Mouse (Mus musculus) frontal cortex, postnatal 14 days (tissue): ENCODE measurements at regions not wholly inside any gene's neighbourhood (a gene's known extent, or its start where the extent isn't known, plus 50 kb on each side); places are given as distances from the start of the nearest gene placed in this dataset.

ENCODE experiments used
- DNase-seq, 2 experiments: peaks; one replicate each; pipeline ENCODE4 v3.0.0; 2022; ENCODE audit warnings: low spot score in 2 of 2

DNA sequence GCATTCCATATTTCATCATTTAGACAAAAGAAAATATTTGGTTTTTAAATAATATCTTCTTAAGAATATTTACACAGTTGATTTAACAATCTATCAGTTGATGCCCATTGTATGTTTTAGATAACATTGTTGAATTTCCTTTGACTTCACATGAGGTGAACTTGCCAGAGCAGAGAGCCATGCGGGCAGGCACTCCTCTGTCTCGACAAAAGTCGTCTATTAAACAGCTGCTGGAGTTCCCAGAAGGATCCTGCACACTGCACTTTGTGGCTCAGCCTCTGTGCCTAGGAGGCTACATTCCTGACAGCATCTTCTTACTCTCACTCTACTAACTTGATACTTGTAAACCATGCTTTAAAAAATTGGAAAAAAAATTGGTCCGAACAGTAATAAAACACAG, 221.7 kb upstream of the Pde3a start:
- DNase-seq, result no peak

DNA sequence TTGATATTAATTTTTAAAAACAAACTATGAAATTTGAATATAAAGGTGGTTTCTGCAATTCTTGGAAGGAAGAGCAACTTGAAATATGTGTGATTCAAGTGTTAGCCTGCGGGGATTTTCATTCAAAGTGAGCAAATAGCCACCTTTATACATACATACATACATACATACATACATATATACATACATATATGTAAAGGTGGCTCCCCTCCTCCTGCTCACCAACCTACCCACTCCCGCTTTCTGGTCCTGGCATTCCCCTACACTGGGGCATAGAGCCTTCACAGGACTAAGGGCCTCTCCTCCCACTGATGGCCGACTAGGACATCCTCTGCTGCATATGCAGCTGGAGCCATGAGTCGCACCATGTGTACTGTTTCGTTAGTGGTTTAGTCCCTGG, 221.3 kb upstream of the Pde3a start:
- no peak for DNase-seq

DNA sequence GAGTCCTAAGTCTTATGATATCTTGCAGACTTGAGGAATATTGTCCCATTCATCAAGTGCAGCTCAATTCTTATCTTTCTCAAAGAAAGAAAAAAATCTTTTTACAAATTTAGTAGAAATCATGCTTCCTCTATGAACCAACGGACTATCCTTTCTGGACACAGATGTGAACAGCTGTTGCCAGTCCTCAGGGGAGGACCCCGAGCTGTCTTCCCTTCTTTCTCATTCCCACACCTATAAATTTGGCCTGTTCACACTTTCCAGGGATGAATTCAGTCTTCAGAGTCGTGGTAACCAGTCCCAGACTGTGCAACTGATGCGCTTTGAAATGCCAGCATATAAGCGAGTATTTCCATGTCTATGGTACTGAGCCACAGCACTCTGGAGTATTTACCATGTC, 214.2 kb upstream of the Pde3a start:
- no peak for DNase-seq

DNA sequence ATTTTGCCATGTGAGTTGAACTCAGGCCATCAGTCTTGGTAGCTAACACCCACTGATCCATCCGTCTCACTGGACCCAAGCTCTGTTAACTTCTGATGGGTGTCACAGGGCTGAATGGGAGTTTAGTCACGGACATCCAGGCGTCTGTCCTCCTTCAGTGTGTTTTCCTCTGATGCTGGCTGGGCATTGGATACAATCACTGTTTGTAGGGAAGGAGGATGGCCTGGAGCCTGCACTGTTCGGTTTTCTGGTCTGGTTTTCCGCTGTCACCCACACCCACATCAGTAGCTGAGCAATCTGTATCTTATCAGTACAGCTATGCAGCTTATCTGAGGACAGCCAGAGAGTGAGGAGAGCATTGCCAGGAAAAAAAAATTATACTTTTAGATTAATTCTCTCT, 207.7 kb upstream of the Pde3a start:
- DNase-seq, result no peak

DNA sequence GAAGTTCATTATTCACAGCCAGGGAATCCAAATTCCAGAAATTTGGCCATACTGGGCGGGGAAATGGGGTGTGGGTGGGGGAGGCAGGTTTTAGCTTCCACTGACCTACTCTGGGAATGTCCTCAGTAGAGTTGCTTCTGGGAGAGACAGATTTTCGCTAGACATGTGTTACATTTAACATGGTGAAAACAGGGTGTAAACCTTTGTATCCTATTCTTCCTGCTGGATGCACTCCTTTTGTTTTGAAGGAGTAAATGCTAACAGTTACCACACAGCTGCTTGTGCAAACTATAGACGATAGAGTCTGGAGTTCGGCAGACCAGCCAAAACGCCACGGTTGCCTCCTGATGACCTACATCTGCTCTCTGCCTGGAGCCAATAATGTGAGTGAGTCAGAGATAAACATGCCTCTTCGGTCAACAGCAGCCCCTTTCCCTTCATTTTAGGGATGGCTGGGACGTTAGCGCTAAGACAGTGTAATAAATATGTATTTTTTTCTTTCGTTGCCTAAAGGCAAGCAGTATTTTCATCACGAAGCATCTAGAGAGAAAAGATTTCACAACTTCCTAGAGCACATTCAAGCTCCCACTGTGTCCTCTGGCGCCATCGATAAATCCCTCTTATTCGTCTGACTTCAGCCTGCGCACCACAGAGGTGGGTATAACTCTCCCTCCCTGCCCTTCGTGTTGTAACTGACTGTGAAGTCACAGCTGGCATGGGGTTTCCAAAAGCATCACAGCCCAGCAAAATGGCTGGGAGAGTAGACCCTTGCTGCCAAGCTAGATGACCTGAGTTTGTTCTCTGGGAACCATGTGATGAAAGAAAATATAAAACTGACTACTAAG, 207.1 kb upstream of the Pde3a start:
- no peak for DNase-seq

DNA sequence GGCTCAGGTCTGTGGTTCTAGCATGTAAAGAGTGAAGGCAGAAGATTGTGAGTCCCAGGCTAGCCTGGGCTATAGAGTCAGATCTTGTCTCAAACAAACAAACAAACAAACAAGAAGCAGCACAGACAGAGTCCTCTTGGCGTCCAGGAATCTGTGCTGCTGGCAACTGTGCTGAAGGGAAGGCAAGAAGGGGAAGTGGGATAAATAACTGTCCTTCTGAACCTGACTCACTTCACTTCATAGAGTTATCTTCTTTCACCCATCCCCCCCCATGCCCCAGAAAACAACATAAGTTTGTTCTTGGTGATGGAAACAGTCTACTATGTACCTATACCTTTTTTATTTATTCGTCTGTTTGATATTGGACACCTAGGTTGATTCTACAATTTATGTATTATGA, 200.8 kb upstream of the Pde3a start:
- DNase-seq, result no peak

DNA sequence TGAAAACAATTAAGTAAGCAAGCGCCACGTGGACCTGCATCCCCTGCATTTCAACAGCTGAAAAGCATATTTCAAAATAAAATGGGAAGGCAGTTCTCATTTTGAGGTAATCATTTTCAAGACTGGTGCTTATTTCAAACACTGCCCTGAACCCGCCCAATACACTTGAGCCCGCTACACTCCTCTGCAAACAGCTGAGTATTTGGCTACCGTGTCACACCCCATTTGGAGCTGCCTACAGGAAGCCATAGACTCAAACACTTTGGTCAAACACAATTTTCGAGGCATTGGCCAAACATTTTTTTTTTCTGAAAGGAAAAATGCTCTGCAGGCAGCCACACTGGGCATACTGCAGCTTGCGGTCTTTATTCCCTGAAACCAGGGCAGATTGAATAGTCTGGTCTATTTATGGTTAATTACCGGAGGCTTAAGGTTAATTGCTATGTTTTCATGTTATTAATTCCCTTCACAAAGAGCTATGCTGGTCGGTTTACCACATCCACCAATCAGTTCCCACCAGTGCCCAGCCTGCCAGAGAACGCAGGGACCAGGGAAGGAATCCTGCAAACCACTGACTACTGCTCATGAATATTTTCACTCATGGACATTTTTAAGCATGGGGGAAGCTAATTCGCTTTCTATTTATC, 198.9 kb upstream of the Pde3a start:
- no peak for DNase-seq

DNA sequence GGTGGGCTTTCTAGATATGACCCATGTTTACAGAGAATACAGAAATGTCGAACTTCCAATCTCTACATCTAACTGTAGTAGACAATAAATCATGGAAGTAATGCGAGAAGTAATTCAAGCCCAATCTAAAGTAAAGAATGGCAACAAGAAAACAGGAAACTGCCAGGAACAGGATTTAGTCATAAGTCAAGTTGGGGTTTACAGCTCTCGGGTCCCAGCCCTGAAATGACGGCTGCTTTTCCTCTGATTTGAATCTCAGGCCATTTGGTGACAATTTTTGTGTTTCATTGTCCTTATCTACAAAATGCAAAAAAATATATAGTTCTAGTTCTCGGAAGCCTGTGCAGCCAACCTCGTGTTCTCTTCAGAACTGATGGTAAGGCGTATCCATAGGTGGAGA, 195.0 kb upstream of the Pde3a start:
- no peak for DNase-seq

DNA sequence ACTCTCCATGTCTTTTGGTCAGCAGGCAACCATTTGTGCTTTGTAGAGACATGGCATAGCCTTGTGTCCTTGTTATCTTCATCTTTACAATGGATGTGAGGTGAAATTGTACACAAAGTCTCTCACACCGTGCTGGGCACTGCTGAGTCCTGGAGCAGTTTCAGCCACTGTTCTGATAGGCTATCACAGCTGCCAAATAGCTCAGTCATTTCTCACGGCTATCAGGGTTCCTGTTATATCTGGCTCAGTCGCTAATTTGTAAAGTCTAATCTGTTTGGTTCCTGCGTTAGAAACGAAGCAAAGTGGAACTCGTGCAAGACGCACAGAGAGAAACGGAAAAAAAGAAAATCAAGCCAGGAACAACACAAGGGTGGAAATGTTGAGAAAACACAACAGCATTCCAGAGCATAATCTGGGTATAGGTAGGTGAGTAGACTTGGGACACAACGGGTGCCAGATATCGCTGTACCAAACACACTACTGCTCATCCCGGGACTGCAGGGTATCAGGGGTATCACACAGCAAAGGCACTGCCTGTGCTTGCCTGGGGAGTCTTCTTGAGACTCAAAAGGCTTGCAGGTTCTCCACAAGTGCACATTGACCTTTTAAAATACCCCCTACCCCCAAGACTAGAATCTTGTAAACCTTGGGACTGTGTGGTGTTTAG, 189.7 kb upstream of the Pde3a start:
- DNase-seq, result no peak

DNA sequence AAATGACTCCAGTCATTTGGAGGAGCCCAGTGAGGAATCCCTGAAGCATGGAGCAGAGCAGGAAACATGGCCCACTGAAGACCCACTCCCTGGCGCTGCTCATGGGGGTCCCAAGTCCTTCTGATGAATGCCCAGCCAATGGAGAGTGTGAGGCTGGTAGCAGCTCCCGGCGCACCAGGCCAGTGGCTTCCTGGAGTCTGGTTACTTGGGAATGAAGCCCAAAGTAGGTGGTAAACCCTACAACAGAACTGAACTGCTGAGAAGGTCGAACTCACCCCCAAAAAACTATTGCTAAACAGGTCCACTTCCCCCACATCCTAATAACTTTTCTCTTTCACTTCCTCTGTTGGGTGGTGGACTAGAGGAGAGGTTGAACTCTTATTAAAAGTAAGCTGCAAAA, 183.3 kb upstream of the Pde3a start:
- DNase-seq, result no peak

DNA sequence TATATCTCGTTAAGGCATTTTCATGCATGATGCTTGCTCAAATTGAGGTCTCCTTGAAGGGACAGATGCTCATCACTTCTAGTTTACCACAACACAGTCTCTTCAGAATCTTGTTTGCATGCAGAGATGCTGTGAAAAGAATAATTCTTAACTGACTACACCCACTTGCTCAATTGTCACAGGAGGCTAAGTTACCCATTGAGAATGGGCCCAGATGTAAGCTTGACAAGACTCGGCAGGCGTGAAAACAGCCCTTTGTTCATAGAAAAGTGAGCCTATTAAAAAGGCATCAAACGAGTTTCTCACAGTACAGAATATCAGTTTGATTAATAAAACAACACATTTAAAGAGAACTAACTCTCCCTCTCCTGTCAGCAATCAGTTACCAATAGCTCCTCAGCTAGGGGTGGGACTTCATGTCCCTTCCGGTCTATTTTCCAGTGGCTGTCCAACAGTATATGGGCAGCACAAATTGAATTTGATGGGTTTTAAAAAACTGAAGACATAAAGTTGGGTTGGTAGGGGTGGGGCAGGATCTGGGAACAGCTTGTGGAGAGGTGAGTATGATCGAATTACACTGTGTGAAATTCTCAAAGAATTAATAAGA, 180.1 kb upstream of the Pde3a start:
- DNase-seq, result no peak

DNA sequence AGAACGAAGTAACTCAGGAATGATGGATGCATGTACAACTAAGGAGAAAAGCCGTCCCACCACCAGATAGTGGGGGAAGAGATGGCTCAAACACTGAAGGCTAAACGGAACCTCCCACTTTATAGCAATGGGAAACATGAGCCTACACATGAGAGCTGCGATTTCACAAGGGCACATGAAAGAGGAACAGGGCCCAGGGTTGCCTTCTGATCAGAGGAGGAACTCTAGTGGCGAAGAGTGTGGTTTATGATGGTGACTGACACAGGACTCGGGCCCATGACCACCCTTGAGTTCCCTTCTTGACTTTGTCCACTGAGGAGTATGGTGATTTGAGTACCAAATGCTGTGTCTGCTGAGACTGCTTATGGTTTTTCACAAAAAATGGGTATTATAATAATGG, 179.2 kb upstream of the Pde3a start:
- DNase-seq, result no peak

DNA sequence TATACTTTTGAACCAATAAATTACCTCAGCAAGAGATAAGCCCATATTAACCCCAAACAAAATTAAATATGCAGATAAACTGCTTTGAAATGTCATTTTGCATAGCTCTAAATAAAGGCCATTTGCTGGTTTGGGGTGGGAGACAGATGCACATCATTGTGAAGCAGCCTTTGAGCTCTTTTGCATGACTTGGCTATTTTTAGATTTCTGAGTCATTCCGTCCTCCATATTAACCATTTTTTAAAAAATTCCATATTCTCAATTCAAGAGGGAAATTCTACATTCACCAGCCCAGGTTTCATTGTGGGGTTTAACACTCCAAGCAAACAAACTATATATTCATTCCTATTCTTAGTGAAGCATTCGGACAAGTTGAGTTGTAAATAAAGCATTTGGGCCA, 177.6 kb upstream of the Pde3a start:
- no peak for DNase-seq

DNA sequence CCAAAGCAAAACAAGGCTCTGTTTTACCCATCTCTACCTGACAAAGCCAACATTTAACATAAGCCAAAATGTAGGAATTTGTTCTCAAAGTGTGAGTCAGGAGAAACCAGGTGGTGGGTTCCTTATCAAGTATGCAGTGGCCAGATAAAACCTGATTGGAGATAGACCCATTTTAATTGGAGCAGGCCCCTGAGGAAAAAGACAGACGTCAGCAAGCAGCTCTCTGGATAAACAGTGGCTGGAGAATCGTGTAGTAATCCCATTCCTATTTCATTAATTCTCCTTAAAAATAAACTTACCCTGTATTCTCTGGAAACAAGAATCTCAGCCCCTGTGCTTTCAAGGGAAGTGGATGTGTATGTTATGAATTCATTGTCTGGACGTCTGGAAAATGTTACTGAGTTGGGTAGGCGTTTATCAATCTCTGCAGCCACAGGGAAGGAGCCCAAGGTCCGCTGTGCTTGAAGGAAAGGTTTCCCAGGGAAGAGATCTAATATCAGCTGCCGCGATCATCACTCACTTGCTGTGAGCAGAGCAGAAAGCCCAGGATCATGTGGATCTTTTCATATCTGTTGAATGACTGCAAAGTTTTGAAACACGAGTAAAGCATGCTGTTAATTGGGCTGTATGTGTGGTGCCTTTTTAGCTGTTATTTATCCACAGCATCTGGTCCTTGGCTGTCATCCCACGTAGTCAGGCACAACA, 157.8 kb upstream of the Pde3a start:
- DNase-seq, result no peak

DNA sequence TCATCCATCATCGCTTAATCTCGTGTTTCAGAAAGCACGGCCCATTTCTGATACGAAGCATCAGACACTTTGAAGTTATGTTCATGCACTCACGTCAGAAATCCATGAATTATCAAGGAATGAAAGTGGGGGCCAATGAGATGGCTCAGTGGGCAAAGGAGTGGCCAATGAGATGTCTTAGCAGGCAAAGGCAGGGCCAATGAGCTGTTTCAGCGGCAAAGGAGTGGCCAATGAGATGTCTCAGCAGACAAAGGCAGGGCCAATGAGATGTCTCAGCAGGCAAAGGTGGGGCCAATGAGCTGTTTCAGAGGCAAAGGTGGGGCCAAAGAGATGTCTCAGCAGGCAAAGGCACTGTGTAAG, 157.3 kb upstream of the Pde3a start:
- DNase-seq, result no peak

DNA sequence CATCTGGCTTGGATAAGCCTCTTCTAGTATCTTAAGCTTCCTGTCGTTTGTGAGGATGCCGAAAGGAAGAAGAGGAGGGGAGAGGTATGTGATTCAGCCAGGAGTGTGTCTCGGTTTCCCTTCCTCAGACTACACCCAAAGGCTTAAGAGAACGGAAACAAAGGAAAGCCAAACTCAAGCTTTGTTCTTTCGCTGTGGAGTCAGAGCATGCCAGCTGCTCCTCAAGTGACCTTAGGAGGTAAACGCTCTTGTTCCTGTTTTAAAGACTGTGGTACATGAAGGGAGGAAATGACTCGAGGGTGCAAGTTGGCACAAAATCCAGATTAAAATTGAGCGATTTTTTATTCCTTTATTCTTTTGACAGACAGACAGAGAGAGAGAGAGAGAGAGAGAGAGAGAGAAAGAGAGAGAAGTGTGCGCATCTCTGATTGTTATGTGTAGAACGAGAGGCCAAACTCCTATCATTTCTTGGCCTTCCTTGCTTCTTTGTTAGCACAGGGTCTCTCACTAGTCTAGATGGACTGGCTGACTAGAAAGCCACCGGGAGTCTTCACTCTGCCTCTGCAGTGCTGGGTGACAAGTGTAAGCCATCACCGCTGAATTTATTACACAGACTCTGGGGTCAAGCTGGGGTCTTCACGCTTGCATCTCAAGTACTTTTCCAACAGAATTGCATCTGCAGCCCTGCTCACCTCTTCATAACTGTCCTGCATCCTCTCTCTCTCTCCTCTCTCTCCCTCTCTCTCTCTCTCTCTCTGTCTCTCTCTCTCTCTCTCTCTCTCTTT, 151.5 kb upstream of the Pde3a start:
- DNase-seq, result no peak

DNA sequence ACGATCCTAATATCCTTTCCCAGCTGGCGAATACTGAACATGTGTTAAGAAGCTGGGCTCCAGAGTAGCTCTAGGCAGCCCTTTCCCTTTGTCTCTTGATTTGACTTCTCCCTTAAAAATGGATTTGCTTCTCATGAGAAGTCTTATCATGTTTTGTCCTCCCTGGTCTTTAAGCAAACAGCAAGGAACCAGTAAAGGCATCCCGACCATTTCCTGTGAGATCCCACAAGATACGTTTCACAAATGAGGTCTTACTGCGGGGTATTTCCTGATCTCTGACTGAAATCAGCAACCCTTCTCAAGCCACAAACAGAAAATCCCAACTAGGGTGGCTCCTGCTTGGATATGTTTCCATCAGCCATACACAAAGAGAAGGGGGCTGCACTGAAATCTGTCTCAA, 130.8 kb upstream of the Pde3a start:
- DNase-seq, result no peak

DNA sequence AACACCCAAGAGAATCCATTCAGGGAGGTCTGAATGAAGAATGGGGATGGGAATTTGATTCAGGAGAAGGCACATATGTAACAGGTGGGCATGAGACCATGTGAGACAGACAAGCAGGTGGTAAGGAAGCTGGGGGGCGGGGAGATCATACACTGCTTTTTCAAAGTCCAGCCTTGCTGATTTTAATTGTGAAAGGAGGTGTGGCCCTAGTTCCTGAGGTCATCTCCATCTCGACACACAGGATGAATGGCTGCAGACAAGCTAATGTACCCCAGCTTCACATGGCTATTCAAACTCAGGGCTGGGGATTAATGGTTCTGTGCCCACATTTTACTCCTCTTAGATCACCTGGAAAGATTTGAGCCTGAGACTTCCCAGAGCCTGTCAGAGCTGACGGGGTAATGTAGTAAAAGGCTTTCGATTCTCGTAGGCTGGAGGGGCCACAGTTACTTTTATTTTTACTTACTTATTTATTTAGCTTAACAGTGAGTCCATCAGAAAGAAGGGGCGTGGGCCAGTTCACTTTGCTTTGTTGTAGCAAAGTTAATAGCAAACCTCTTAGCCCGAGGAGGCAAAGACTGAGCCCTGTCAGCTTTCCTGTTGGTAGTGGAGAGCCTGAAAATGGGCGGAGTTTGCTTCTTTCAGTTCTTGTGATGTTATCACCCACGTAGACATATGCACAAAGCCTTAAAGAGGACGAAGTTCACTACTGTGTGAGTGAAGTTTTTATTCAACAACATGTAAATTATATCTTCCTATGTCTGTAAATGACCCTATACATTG, 122.3 kb upstream of the Pde3a start:
- DNase-seq, result no peak

DNA sequence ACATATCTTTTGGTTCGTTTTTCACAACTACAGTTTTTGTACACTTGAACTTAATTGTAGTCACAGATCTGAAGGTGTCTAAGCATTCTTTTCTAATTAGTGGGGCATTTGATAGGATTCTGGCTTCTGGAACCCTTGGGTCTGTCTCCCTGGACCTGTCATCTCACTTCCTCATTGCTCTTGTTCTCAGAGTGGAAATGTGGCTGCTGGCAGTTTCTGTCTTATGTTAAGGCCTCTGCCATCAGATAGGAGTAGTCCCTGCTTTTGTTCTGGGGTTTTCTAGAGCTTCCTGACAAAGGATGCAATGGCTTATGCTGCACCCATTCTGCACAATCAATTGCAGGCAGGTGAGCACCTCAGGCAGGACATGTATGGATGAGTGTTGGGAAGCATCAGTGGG, 119.5 kb upstream of the Pde3a start:
- DNase-seq, result no peak

DNA sequence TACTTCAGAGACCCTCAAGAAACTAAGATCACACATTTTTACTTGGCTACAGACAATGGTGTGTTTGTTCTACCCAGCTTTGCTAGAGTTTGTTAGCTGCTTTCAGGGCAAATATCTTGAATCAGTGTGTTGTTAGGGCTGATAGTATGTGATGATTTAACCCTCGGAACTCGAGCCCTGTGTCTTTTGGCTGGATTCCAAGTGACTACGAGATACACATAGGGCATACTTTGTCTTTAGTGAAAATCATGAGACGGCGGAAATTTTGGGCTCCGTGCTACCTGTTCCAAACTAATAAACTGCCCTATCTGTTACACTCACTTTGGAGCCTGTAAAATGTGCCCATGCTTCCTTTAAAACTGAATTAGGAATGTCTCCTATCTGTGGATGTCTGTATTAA, 114.9 kb upstream of the Pde3a start:
- no peak for DNase-seq
